Mouse (Mus musculus) C2C12 (cell line): ENCODE measurements around the gene Ercc6. TPM values are rescaled to one million over a fixed set of nuclear protein-coding genes. Genes with fewer than 3 reads are reported as not detected.

Experiments
- H3K27me3 ChIP-seq: one replicate; pipeline ENCODE4 v1.6.1; 2011; ENCODE audit not compliant: control insufficient read depth, insufficient read depth, insufficient read length
- H3K36me3 ChIP-seq: one replicate; pipeline ENCODE4 v1.6.1; 2011; ENCODE audit not compliant: control insufficient read depth, insufficient read depth
- H3K4me3 ChIP-seq: one replicate; pipeline ENCODE4 v1.5.1; 2011; ENCODE audit warnings: mild to moderate bottlenecking, control low read depth; ENCODE audit not compliant: poor library complexity, insufficient read depth, severe bottlenecking
- H3K79me2 ChIP-seq: one replicate; pipeline ENCODE4 v1.6.1; 2011; ENCODE audit not compliant: control insufficient read depth, insufficient read depth
- H3K79me3 ChIP-seq: one replicate; pipeline ENCODE4 v1.6.1; 2011; ENCODE audit warnings: low read depth, control low read depth
- H3ac ChIP-seq: one replicate; pipeline ENCODE3; 2011; ENCODE audit warnings: low read depth; ENCODE audit not compliant: control insufficient read depth, insufficient read length
- CEBPB ChIP-seq: IDR thresholded peaks from one replicate; pipeline ENCODE4 v1.6.1; 2011; ENCODE audit warnings: low read depth, mild to moderate bottlenecking, control low read depth, moderate library complexity
- CTCF ChIP-seq: IDR thresholded peaks from one replicate; pipeline ENCODE4 v1.5.1; 2011; ENCODE audit not compliant: control insufficient read depth, insufficient read depth, insufficient read length
- FOSL1 ChIP-seq: IDR thresholded peaks from one replicate; pipeline ENCODE4 v1.8.0; 2011; ENCODE audit warnings: mild to moderate bottlenecking, low read length; ENCODE audit not compliant: poor library complexity, insufficient read depth, severe bottlenecking
- MAX ChIP-seq: IDR thresholded peaks from one replicate; pipeline ENCODE4 v1.6.1; 2011; ENCODE audit warnings: mild to moderate bottlenecking, control low read depth
- MYOD1 ChIP-seq: IDR thresholded peaks from one replicate; pipeline ENCODE4 v1.6.1; 2011; ENCODE audit warnings: low read depth; ENCODE audit not compliant: control insufficient read depth, insufficient read length
- MYOG ChIP-seq: IDR thresholded peaks from one replicate; pipeline ENCODE4 v1.6.1; 2011; ENCODE audit not compliant: control insufficient read depth, insufficient read length; ENCODE audit errors: extremely low read depth
- USF1 ChIP-seq: IDR thresholded peaks from one replicate; pipeline ENCODE4 v1.6.1; 2011; ENCODE audit warnings: low read depth, mild to moderate bottlenecking, control low read depth, moderate library complexity
- polyA plus RNA-seq: library from polyadenylated mRNA; unstranded; fragments of >200 nt; fragmentation: generic; extraction: Trizol; gene quantifications from one replicate; pipeline ENCODE4 v1.2.1, GENCODE M21; 2012; ENCODE audit warnings: missing spikeins

Ercc6 gene
- polyA plus RNA-seq, 1 experiment = 3.0 TPM

DNA sequence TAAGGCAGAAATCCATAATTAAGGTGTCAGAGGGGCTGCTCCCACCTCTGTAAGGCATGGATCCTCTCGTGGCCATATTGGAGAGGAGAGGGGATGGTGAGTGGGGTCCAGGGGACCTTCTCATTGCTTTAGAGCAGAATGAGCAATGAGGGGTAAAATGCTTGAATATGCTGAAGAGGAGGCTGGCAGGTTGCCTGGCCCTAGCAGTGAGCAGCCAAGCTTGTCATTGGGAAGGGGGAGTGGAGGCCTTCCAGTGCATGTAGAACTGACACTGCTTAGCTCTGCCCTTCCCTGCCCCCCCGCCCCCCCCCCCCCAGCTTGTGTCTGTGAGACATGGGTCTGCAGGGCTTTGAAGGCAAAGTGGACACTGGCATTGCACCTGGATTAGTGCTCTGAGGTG, 114.0 kb downstream of the Ercc6 start:
- TF ChIP-seq MAX (no peak), MYOD1 (no peak), MYOG (no peak), CEBPB (no peak), CTCF (no peak), USF1 (no peak), FOSL1 (no peak)
- H3K27me3 ChIP-seq = peaks cover 32% of the 10 kb centered on the region

DNA sequence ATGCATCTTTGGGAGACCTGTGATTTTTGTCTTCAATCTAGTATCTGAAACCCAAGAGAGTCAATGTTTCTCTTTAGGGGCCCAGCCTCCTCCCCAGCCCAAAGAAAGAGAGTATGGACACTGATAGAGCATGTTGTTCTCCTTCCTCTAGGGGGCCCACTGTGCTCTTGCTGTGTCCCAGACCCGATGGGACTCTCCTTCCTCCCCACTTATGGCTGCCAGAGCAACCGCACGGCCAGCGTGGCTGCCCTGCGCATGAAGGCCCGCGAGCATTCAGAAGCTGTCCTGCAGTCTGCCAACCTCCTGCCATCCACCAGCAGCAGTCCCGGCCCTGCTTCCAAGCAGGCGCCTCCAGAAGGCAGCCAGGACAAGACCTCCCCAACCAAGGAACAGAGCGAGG, 115.3 kb downstream of the Ercc6 start:
- no peak overlapping the region for H3ac ChIP-seq
- H3K79me3 ChIP-seq = no peaks in the 10 kb centered on the region
- no peaks in the 10 kb centered on the region for H3K79me2 ChIP-seq
- TF ChIP-seq FOSL1 (no peak), CEBPB (no peak), MYOD1 (no peak), MAX (no peak), USF1 (no peak), MYOG (no peak), CTCF (no peak)
- H3K4me3 ChIP-seq = no peak overlapping the region
- peaks cover 24% of the 10 kb centered on the region for H3K27me3 ChIP-seq
- no peaks in the 10 kb centered on the region for H3K36me3 ChIP-seq

More for the DNA sequence above, 114.0 kb downstream of the Ercc6 start:
- H3K79me3 ChIP-seq = no peaks in the 10 kb centered on the region
- H3K36me3 ChIP-seq = no peaks in the 10 kb centered on the region
- H3K4me3 ChIP-seq = no peak overlapping the region
- H3ac ChIP-seq = no peak overlapping the region
- no peaks in the 10 kb centered on the region for H3K79me2 ChIP-seq

Other genes with a start within 250 kb of the Ercc6 start
- gene Ogdhl, start 191.5 kb upstream of the Ercc6 start, polyA plus RNA-seq = 5.7 TPM
- not detected for gene 1700024G13Rik, start 125.1 kb upstream of the Ercc6 start, polyA plus RNA-seq
- not detected for gene Slc18a3, start 48.7 kb upstream of the Ercc6 start, polyA plus RNA-seq
- not detected for gene Chat, start 47.5 kb upstream of the Ercc6 start, polyA plus RNA-seq
- gene Prrxl1, start 85.9 kb downstream of the Ercc6 start, polyA plus RNA-seq = not detected
- gene 3425401B19Rik, start 171.8 kb downstream of the Ercc6 start, polyA plus RNA-seq = 0.15 TPM